Mouse (Mus musculus): ENCODE results near the gene Bcl7c.

DNA sequence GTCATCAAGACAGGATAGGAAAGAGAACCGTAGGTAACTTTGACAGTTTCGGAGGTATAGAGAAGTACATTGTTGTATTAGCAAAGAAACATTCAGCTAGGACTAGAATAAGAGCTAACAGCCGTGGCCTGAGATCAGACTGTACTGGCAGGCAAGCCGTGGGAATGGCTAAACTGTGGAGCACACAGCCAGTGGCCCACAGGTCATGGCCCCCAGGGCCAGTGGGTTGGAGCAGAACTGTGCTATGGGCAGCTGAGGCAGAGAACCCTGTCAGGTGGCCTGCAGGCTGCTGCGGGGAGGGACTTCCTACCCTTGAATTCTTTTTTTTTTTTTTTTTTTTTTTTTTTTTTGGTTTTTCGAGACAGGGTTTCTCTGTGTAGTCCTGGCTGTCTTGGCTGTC lies 59.5 kb downstream of the Bcl7c start:
- TF ChIP-seq CTCF (IDR thresholded peaks at IDR 0.05) (no peak), POLR2A (IDR thresholded peaks at IDR 0.05; ENCODE audit: insufficient read depth, low read depth, low read length) (no peak), EP300 (IDR thresholded peaks at IDR 0.05; ENCODE audit: insufficient read depth, low read depth, low read length) (no peak)
